Comparison of ENCODE assay signal across 8 mouse cellular contexts in the genomic region with DNA sequence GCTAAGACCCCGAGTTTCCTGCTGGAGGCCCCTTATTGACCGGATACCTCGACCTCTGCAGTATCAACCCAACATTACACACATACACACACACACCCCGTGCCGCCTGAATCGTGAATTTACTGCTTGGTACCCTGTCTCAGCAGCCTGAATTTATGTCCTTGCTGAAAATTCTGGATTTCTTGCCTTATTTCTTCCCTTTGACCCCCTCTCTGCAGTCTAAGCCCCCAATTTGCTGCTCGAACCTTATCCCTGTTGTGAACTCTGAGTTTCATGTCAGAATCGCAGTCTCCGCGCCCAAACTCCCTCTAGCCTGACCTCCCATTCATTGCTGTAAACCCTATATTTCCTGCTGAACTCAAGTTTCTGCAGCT. TPM values are rescaled to one million over a fixed set of nuclear protein-coding genes. Genes with fewer than 3 reads are reported as not detected.
A peak's percentile ranks its signal among the peaks of the same experiment; 100 is the strongest.
DNase-seq lines count a peak whose midpoint lies in the region; ATAC-seq and TF ChIP-seq lines count a peak whose summit lies in the region.

No protein-coding gene starts in this region.

- intact Hi-C loops in heart, postnatal 10 days (cut with DNase I), result no loop called here

- H3K36me3 ChIP-seq in heart, embryonic 10.5 days, result peaks cover 33% of the 10 kb centered on the region
- peaks cover 47% of the 10 kb centered on the region for H3K36me3 ChIP-seq in E14TG2a.4 (ENCODE audit: insufficient read depth, low read length)
- H3K36me3 ChIP-seq in forebrain, embryonic 13.5 days (ENCODE audit: poor library complexity, severe bottlenecking), result peaks cover 26% of the 10 kb centered on the region
- peaks cover 40% of the 10 kb centered on the region for H3K36me3 ChIP-seq in liver, embryonic 15.5 days (replicated peaks)

- no peak for DNase-seq in heart, embryonic 10.5 days (ENCODE audit: low spot score)
- no peak for DNase-seq in heart, postnatal 10 days
- DNase-seq in frontal cortex, postnatal 14 days (ENCODE audit: low spot score in 2 of 2), result no peak
- no peak for DNase-seq in adrenal gland, adult 2 months
- DNase-seq in urinary bladder, postnatal 36 days (ENCODE audit: low spot score in 2 of 2), result no peak

- H3K4me1 ChIP-seq in heart, embryonic 10.5 days, result peaks cover 33% of the 10 kb centered on the region
- H3K4me1 ChIP-seq in E14TG2a.4 (replicated peaks; ENCODE audit: low read depth, low read length), result peaks cover 65% of the 10 kb centered on the region
- peaks cover 41% of the 10 kb centered on the region for H3K4me1 ChIP-seq in forebrain, embryonic 13.5 days
- peaks cover 30% of the 10 kb centered on the region for H3K4me1 ChIP-seq in liver, embryonic 15.5 days (replicated peaks)

- peak overlapping the region; percentile 96 for H3K27ac ChIP-seq in heart, embryonic 10.5 days
- H3K27ac ChIP-seq in forebrain, embryonic 13.5 days, result peak overlapping the region; percentile 95
- H3K27ac ChIP-seq in liver, embryonic 15.5 days (replicated peaks), result peak overlapping the region; percentile 91

- 15% methylated on average over 10 of the region's 10 CpGs for WGBS in heart, embryonic 10.5 days
- 8% methylated on average over 10 of the region's 10 CpGs for WGBS in forebrain, embryonic 13.5 days
- 6% methylated on average over 10 of the region's 10 CpGs for WGBS in liver, embryonic 15.5 days (ENCODE audit: insufficient replicate concordance)

- ATAC-seq in forebrain, embryonic 13.5 days, result no peak; the same call in 1 of the 2 replicates
- ATAC-seq in liver, embryonic 15.5 days (ENCODE audit: insufficient read depth), result no peak

- peak overlapping the region; percentile 98 for H3K9ac ChIP-seq in forebrain, embryonic 13.5 days
- H3K9ac ChIP-seq in liver, embryonic 15.5 days, result peak overlapping the region; percentile 84

- peak overlapping the region; percentile 88 for H3K4me3 ChIP-seq in heart, embryonic 10.5 days
- H3K4me3 ChIP-seq in E14TG2a.4 (replicated peaks; ENCODE audit: low read length), result peak overlapping the region; percentile 92
- peak overlapping the region; percentile 84 for H3K4me3 ChIP-seq in forebrain, embryonic 13.5 days
- peak overlapping the region; percentile 83 for H3K4me3 ChIP-seq in liver, embryonic 15.5 days (replicated peaks)

- no peaks in the 10 kb centered on the region for H3K27me3 ChIP-seq in heart, embryonic 10.5 days (ENCODE audit: insufficient read depth, poor library complexity, severe bottlenecking)
- H3K27me3 ChIP-seq in E14TG2a.4 (ENCODE audit: insufficient read depth, low read length), result no peaks in the 10 kb centered on the region
- no peaks in the 10 kb centered on the region for H3K27me3 ChIP-seq in forebrain, embryonic 13.5 days
- peaks cover 12% of the 10 kb centered on the region for H3K27me3 ChIP-seq in liver, embryonic 15.5 days

- no peak for TF ChIP-seq CTCF in E14TG2a.4 (conservative IDR thresholded peaks at IDR 0.05; ENCODE audit: low read length)

- peak overlapping the region; percentile 93 for H3K4me2 ChIP-seq in forebrain, embryonic 13.5 days
- peak overlapping the region; percentile 99 for H3K4me2 ChIP-seq in liver, embryonic 15.5 days

- no peaks in the 10 kb centered on the region for H3K9me3 ChIP-seq in heart, embryonic 10.5 days
- H3K9me3 ChIP-seq in E14TG2a.4 (ENCODE audit: low read length), result no peaks in the 10 kb centered on the region
- H3K9me3 ChIP-seq in forebrain, embryonic 13.5 days (replicated peaks), result no peaks in the 10 kb centered on the region
- H3K9me3 ChIP-seq in liver, embryonic 15.5 days (replicated peaks), result no peaks in the 10 kb centered on the region

RNA-seq across cellular contexts. Expression of gene Mum1, which starts 0.9 kb away (rescaled TPM):
- polyA plus RNA-seq in heart, embryonic 10.5 days (2016; fragmentation: Nextera tagmentation; extraction: Ambion mirVana), result 56.4 and 76.5 TPM in 2 replicates
- total RNA-seq in heart, postnatal 10 days (2021), result 10 to 100 TPM; 20.3 to 23.1 TPM
- 62.1 and 64.7 TPM in 2 replicates for polyA plus RNA-seq in forebrain, embryonic 13.5 days (2015; fragmentation: Nextera tagmentation; extraction: Ambion mirVana)
- polyA plus RNA-seq in liver, embryonic 15.5 days (2015; fragmentation: Nextera tagmentation; extraction: Ambion mirVana), result 16.6 and 17.0 TPM in 2 replicates
- 10 to 100 TPM; 13.5 to 24.4 TPM for total RNA-seq in adrenal gland, adult 2 months (2021)
- 23.0 and 24.6 TPM in 2 replicates for polyA plus RNA-seq in adrenal gland, adult 2 months (2012; rRNA removed)

RNA-seq across cellular contexts. Expression of gene Ndufs7, which starts 21.8 kb away (rescaled TPM):
- 432 and 538 TPM in 2 replicates for polyA plus RNA-seq in heart, embryonic 10.5 days (2016; fragmentation: Nextera tagmentation; extraction: Ambion mirVana)
- total RNA-seq in heart, postnatal 10 days (2021), result 100 to 1,000 TPM; 609 to 639 TPM
- 267 and 274 TPM in 2 replicates for polyA plus RNA-seq in forebrain, embryonic 13.5 days (2015; fragmentation: Nextera tagmentation; extraction: Ambion mirVana)
- 228 and 236 TPM in 2 replicates for polyA plus RNA-seq in liver, embryonic 15.5 days (2015; fragmentation: Nextera tagmentation; extraction: Ambion mirVana)
- 100 to 1,000 TPM; 295 to 337 TPM for total RNA-seq in adrenal gland, adult 2 months (2021)
- polyA plus RNA-seq in adrenal gland, adult 2 months (2012; rRNA removed), result 1,122 and 1,204 TPM in 2 replicates

RNA-seq across cellular contexts. Expression of gene Gamt, which starts 33.7 kb away (rescaled TPM):
- 61.2 and 72.0 TPM in 2 replicates for polyA plus RNA-seq in heart, embryonic 10.5 days (2016; fragmentation: Nextera tagmentation; extraction: Ambion mirVana)
- total RNA-seq in heart, postnatal 10 days (2021), result 10 to 100 TPM; 19.3 to 21.3 TPM
- 18.2 and 18.3 TPM in 2 replicates for polyA plus RNA-seq in forebrain, embryonic 13.5 days (2015; fragmentation: Nextera tagmentation; extraction: Ambion mirVana)
- 112 and 138 TPM in 2 replicates for polyA plus RNA-seq in liver, embryonic 15.5 days (2015; fragmentation: Nextera tagmentation; extraction: Ambion mirVana)
- total RNA-seq in adrenal gland, adult 2 months (2021), result 100 to 1,000 TPM; 246 to 281 TPM
- 820 and 833 TPM in 2 replicates for polyA plus RNA-seq in adrenal gland, adult 2 months (2012; rRNA removed)

RNA-seq across cellular contexts. Expression of gene Dazap1, which starts 34.1 kb away (rescaled TPM):
- 40.2 and 58.0 TPM in 2 replicates for polyA plus RNA-seq in heart, embryonic 10.5 days (2016; fragmentation: Nextera tagmentation; extraction: Ambion mirVana)
- total RNA-seq in heart, postnatal 10 days (2021), result 10 to 100 TPM; 86.4 to 95.4 TPM
- 61.7 and 64.9 TPM in 2 replicates for polyA plus RNA-seq in forebrain, embryonic 13.5 days (2015; fragmentation: Nextera tagmentation; extraction: Ambion mirVana)
- polyA plus RNA-seq in liver, embryonic 15.5 days (2015; fragmentation: Nextera tagmentation; extraction: Ambion mirVana), result 26.0 and 27.2 TPM in 2 replicates
- total RNA-seq in adrenal gland, adult 2 months (2021), result 100 to 1,000 TPM in 1 of 2 experiments, 10 to 100 TPM in 1; 72.1 to 101 TPM
- 102 and 119 TPM in 2 replicates for polyA plus RNA-seq in adrenal gland, adult 2 months (2012; rRNA removed)

RNA-seq across cellular contexts. Expression of gene Efna2, which starts 47.9 kb away (rescaled TPM):
- polyA plus RNA-seq in heart, embryonic 10.5 days (2016; fragmentation: Nextera tagmentation; extraction: Ambion mirVana), result 14.9 and 20.6 TPM in 2 replicates
- total RNA-seq in heart, postnatal 10 days (2021), result 1 to 10 TPM; 1.4 to 1.7 TPM
- 17.7 and 19.5 TPM in 2 replicates for polyA plus RNA-seq in forebrain, embryonic 13.5 days (2015; fragmentation: Nextera tagmentation; extraction: Ambion mirVana)
- 0.56 and 0.61 TPM in 2 replicates for polyA plus RNA-seq in liver, embryonic 15.5 days (2015; fragmentation: Nextera tagmentation; extraction: Ambion mirVana)
- total RNA-seq in adrenal gland, adult 2 months (2021), result 1 to 10 TPM; 1.8 to 5.2 TPM
- polyA plus RNA-seq in adrenal gland, adult 2 months (2012; rRNA removed), result 10.2 and 15.6 TPM in 2 replicates
